Mouse (Mus musculus) induced T-regulatory cell, adult 2 months (primary cell): ENCODE measurements at regions not wholly inside any gene's neighbourhood (a gene's known extent, or its start where the extent isn't known, plus 50 kb on each side); places are given as distances from the start of the nearest gene placed in this dataset.

Source experiments
- DNase-seq: peaks from one replicate; pipeline ENCODE4 v3.0.0-alpha.2; 2012; ENCODE audit warnings: low read depth

GRCm38 (mm10) chr7:124671117-124671516, 688.4 kb downstream of the Hs3st4 start:
- DNase-seq, result no peak

- DNase-seq, result no peak
Observed at GRCm38 (mm10) chr7:124676854-124677515, 694.3 kb downstream of the Hs3st4 start.

- no peak for DNase-seq
Observed at GRCm38 (mm10) chr7:124680561-124680960, 697.9 kb downstream of the Hs3st4 start.

GRCm38 (mm10) chr7:124681212-124681611, 698.5 kb downstream of the Hs3st4 start:
- DNase-seq, result no peak

DNA sequence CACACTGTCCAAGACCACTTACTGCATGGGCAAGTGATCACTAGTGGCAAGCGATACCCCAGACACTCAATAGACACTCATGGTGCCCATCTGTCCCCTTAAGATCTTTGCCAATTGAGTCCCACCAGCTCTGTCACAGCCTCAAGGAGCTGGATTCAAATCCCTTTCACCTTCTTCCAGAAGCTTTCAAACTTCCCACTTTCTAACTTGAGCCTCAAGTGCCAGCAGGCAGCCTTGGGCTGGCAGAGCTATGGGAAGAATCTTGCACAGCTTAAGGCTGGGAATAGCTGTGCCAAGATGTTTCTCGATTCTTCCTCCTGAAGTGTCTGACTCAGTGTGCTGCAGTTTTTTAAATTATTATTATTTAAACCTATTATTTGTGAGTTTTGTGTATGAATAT, 699.2 kb downstream of the Hs3st4 start:
- no peak for DNase-seq

GRCm38 (mm10) chr7:124685424-124685823, 702.8 kb downstream of the Hs3st4 start:
- DNase-seq, result no peak

- DNase-seq, result no peak
Observed at GRCm38 (mm10) chr7:124704163-124704824, 721.6 kb downstream of the Hs3st4 start.

DNA sequence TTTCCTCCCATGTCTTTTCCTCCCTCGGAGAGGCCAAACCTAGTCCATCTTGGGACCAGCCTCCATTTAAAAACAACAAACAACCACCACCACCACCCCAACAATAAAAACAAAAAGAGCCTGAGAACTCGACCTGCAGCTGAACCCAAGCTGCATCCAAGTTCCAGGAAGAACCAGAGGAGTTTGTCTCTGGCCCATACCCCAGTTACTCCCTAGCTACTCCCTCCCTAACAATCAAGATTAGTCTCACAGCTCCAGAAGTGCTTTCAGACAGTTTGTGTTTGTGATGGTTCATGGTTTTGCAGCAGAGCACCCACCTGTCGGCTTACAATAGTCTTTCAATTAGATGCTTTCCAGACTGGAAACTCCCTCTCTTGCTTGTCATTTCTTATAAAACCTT, 724.5 kb downstream of the Hs3st4 start:
- DNase-seq, result no peak

DNA sequence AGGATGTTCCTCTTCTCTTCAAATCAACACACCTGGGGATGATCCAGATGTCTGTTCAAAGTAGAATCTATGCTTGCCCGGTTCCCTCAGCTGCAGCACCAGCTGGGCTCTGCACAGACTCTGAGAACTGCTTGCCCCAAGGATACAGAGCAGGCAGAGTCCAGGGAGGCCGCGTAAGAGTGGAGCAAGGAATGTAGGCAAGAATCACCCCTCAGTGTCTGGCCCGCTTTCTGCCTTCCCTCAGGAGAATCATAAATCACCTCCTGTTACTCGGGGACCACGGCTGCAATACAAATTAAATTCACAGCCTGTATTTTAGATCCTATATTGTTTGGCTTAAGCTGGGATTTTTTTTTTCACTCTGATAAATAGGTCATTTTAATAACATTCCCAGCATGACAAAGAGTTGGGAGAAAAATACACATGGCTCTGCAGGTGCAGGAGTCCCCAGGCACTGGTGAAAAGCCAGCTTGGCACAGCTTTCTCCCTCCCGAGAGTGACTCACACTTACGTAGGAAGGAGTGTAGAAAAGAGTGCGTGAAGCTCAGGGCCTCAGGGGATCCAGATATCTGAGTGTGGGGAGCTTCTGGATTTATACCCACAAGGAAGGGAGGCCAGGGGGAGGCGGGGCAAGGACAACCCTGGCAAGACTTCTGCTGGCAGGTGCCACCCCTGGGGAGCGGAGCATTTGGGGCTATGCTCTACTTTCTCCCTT, 726.3 kb downstream of the Hs3st4 start:
- no peak for DNase-seq

DNA sequence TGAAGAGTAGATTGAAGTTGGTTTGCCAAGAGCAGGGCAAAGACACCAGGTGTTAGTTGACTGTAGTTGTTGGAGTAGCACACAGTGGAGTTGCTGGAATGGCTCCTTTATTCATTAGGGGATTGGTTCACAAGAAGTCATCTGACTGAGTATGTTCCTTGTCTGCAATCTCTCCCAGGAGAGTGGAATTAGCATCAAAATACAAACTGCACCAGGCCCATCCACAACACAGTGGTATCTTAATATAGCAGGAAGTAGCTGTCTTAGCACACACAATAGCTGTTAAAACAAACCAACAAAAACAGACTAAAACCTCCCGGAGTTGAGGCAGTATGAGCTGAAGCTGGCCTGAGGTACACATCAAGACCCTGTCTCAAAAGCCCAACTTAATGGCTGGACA, 723.5 kb upstream of the Kdm8 start:
- DNase-seq, result no peak

DNA sequence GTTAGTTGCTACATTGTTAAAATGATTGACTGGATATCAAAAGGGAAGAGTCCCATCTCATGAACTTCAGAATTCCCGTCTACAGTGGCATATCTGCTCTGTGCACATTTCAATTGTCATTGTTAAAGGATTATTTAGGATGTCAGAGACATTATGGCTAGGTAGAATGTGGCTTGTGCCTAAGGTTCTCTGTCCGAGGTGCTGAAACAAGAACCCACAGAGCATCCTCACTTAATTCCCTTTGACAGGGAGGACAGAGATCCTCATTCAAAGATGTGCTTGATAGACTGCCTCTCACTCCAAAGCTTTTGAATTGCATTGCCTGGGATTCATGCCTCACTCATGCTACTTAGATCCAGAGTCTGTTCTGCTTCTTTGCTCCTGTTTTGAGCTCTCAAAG, 702.4 kb upstream of the Kdm8 start:
- DNase-seq, result no peak

DNA sequence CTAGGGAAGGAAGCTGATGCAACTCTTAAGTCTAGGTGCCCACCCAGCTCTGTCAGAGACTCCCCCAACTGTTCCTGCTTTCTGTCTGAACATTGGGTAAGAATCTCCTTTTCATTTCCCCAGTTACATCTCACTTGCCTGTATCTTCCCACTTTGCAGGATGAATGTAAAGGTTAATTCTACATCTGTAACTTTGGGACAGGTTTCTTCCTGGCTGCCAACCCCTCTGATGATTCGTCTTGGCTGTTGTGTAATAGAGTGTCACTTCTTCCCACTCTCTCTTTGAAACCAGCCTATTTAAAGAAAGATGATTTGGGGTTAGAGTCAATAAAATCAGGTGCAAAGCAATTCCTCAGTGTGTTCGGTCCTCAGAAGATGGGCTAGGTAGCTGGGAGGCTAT, 698.2 kb upstream of the Kdm8 start:
- DNase-seq, result no peak

DNA sequence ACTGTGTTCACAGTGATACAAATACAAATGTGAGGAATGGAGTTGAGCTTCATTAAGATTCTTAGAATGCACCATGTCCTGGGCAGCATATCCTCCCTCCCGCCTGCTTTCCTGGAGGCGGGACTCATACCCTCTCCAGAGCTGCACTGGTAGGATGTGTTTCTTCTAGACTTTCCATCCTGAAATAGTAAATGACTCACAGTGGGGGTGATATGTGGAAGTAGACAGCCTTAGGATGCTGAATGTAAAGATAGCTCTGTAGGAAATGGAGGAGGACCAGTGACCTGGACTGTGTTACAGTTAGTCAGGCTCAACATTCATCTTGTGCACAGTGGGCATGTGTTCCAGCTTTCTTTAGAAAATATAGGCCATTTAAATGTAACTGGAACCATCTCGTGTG, 696.1 kb upstream of the Kdm8 start:
- DNase-seq, result no peak

GRCm38 (mm10) chr7:124759084-124759483, 685.4 kb upstream of the Kdm8 start:
- no peak for DNase-seq

GRCm38 (mm10) chr7:124777822-124778221, 666.7 kb upstream of the Kdm8 start:
- no peak for DNase-seq

DNA sequence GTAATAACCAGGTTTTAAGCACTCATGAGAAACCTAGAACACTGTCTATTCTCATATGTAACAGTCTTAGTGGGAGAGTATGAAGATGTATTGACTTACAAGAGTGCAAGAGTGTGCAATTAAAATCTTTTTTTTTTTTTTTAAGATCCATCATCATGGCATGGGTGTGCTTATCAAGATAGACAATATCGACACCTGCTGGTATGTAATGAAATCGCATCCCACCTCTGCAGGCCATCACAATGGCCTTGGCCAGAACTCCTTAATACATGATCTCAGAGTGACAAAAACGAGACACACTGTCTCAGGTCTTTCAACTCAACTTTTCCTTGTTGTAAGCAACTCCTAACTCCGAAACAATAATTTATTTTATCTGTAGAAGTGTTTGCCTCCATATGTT, 661.7 kb upstream of the Kdm8 start:
- no peak for DNase-seq

- DNase-seq, result no peak
Observed at GRCm38 (mm10) chr7:124784995-124785394, 659.5 kb upstream of the Kdm8 start.

GRCm38 (mm10) chr7:124785896-124786295, 658.6 kb upstream of the Kdm8 start:
- no peak for DNase-seq

DNA sequence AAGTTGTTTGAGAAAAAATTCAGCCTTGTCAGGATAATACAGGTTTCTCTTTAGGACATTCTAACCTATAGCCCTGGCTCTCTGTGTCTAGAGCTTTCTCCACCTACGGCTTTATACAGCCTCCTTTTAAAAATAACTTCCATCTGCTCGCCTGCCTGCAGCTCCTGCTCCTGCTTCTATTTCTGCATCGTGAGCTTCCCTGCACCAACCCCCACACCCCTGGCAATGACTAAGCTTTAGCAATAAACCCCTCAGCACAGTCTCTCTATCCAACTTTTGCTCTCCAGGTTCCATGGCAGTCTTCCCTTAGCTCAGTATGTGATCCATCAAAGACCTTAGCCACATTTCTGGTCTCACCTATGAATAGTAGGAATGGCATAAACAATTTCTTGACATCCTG, 655.7 kb upstream of the Kdm8 start:
- no peak for DNase-seq

DNA sequence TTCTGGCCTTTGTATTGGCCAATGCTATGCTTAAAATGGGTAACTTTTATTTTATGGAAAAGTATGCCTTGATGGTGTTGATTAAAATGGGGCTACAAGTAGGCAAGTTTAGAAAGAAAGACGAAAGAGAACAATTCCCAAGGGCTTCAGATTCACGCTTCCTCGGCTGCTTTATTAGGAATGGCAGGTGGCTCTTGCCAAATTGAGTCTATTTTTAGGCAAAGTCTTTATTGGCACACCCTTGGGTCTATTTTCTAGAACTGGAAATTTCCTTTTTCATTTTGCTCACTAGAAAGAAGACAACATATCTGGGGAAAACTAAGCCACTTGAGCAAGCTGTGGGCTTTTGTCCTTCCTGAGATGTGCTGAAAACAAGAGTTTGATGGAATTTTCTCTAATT, 641.4 kb upstream of the Kdm8 start:
- DNase-seq, result no peak

DNA sequence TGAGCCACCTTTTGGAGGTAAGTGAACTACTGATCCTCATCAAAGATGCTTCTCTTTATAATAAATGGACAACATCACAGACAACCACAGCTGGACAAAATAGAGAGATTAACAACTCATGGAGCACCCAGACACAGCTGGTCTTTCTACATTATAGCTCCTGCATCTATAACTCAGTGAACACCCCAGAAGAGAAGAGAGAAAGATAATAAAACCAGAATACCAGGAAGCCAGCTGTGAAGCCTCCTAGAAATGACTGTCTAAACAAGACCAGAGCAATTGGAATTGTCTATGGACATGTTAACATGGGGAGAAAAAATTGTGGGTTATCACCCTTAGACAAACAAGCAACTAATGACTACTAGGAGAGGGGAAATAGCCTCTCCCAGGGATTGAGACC, 609.8 kb upstream of the Kdm8 start:
- no peak for DNase-seq

DNA sequence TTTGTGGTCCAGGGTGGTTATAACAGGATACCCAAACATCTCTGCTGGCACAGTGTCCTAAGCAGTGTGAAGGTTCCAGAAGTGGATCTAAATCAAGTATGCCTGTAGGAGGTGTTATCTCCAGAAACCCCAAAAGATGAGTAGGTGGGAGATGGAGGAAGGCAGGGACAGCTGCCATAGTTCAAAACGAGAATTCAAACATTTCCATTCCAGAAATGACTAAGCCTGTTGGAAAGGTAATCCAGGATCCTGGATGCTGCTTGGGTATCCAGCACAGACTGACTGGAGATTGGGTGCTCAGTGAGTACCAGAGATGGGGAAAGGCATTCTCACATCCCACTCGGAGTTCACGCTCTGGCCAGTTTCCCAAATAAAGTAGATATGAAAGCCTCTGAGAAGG, 607.9 kb upstream of the Kdm8 start:
- no peak for DNase-seq

- DNase-seq, result no peak
Observed at GRCm38 (mm10) chr7:124855056-124855455, 589.4 kb upstream of the Kdm8 start.
